Mouse (Mus musculus): ENCODE measurements around the gene Grin3b. TPM values are rescaled to one million over a fixed set of nuclear protein-coding genes. Genes with fewer than 3 reads are reported as not detected.

Gene Grin3b
- polyA plus RNA-seq, 1 experiment: 0.38 TPM

- TF ChIP-seq POLR2A (IDR thresholded peaks at IDR 0.05; ENCODE audit: borderline replicate concordance, extremely low read depth, insufficient read depth, insufficient read length, poor library complexity, severe bottlenecking) (no peak), CTCF (IDR thresholded peaks at IDR 0.05; ENCODE audit: borderline replicate concordance, extremely low read depth, insufficient read depth, insufficient read length) (no peak)
- DNase-seq (ENCODE audit: low read depth): no peak
Measured at GRCm38 (mm10) chr10:80013609-80014008, 43.1 kb downstream of the Grin3b start.

- no peak for DNase-seq (ENCODE audit: low read depth)
- TF ChIP-seq POLR2A (IDR thresholded peaks at IDR 0.05; ENCODE audit: borderline replicate concordance, extremely low read depth, insufficient read depth, insufficient read length, poor library complexity, severe bottlenecking) (no peak), CTCF (IDR thresholded peaks at IDR 0.05; ENCODE audit: borderline replicate concordance, extremely low read depth, insufficient read depth, insufficient read length) (no peak)
Measured at GRCm38 (mm10) chr10:80014484-80015290, 44.2 kb downstream of the Grin3b start.

DNA sequence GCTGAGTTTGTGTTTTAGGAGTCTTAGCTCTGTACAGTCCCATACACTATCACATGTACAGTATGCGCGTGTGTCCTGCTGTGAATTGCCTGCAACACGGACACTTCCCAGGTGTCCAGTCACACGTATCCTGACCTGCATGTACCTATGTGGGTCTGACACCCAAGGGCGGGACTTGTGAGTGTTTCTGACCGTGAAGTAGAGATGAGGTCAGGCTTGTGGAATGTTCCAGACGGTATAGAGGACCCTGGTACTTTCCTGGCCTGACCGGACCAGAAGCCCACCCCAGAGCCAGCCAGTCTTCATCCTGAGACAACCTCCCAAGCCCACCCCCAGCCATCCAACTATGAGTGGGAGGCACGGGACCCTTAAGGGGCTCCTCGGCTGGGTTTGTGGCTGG, 45.1 kb downstream of the Grin3b start:
- TF ChIP-seq POLR2A (IDR thresholded peaks at IDR 0.05; ENCODE audit: borderline replicate concordance, extremely low read depth, insufficient read depth, insufficient read length, poor library complexity, severe bottlenecking) (no peak), CTCF (IDR thresholded peaks at IDR 0.05; ENCODE audit: borderline replicate concordance, extremely low read depth, insufficient read depth, insufficient read length) (no peak)

GRCm38 (mm10) chr10:80016511-80016910, 46.0 kb downstream of the Grin3b start, which contains the start of gene Arhgap45:
Gene Arhgap45 (plus strand): TSS chr10:80016653.
- TF ChIP-seq CTCF (IDR thresholded peaks at IDR 0.05; ENCODE audit: borderline replicate concordance, extremely low read depth, insufficient read depth, insufficient read length) (no peak), POLR2A (IDR thresholded peaks at IDR 0.05; ENCODE audit: borderline replicate concordance, extremely low read depth, insufficient read depth, insufficient read length, poor library complexity, severe bottlenecking) (no peak)
- no peak for DNase-seq (ENCODE audit: low read depth)

More for the DNA sequence above, 45.1 kb downstream of the Grin3b start:
- DNase-seq (ENCODE audit: low read depth): no peak

- no peak for TF ChIP-seq CTCF (IDR thresholded peaks at IDR 0.05; ENCODE audit: borderline replicate concordance, extremely low read depth, insufficient read depth, insufficient read length)
- TF ChIP-seq POLR2A (IDR thresholded peaks at IDR 0.05; ENCODE audit: borderline replicate concordance, extremely low read depth, insufficient read depth, insufficient read length, poor library complexity, severe bottlenecking): no peak
- DNase-seq (ENCODE audit: low read depth): no peak
Measured at GRCm38 (mm10) chr10:80016931-80017330, 46.4 kb downstream of the Grin3b start.

DNA sequence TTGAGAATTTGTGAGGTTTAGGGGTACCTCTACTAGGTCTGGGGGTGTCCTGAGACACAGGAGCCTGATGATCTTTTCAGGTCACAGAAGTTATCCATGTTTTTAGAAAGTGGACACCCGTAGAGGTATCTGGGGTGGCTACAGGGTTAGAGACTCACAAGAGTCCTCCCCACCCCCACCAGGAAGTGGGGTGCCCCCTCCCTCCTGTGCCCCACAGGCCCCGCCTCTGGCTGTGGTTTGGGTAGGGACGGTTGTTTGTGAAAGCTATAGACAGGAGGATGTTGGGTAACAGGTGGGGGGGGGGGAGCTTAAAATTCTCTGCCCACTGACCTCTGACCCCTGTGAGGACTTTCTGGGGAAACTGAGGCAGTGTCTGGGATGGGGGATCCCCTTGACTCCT, 46.8 kb downstream of the Grin3b start:
- no peak for TF ChIP-seq CTCF (IDR thresholded peaks at IDR 0.05; ENCODE audit: borderline replicate concordance, extremely low read depth, insufficient read depth, insufficient read length)
- TF ChIP-seq POLR2A (IDR thresholded peaks at IDR 0.05; ENCODE audit: borderline replicate concordance, extremely low read depth, insufficient read depth, insufficient read length, poor library complexity, severe bottlenecking): no peak
- no peak for DNase-seq (ENCODE audit: low read depth)

DNA sequence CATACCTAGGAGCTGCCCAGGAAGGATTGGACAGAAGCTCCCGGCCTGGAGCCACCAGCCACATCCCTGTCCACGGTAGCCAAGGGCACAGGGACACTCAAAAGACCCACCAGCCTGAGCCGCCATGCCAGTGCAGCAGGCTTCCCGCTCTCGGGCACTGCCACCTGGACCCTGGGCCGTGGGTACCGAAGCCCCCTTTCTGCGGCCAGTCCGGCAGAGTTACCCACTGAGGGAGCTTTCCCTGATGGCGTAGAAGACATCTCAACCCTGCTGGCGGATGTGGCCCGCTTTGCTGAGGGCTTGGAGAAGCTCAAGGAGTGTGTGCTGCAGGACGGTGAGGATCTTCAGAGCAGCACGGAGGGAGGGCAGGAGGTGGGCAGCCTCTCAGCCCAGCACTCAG, 47.3 kb downstream of the Grin3b start:
- TF ChIP-seq CTCF (IDR thresholded peaks at IDR 0.05; ENCODE audit: borderline replicate concordance, extremely low read depth, insufficient read depth, insufficient read length) (no peak), POLR2A (IDR thresholded peaks at IDR 0.05; ENCODE audit: borderline replicate concordance, extremely low read depth, insufficient read depth, insufficient read length, poor library complexity, severe bottlenecking) (no peak)
- no peak for DNase-seq (ENCODE audit: low read depth)

DNA sequence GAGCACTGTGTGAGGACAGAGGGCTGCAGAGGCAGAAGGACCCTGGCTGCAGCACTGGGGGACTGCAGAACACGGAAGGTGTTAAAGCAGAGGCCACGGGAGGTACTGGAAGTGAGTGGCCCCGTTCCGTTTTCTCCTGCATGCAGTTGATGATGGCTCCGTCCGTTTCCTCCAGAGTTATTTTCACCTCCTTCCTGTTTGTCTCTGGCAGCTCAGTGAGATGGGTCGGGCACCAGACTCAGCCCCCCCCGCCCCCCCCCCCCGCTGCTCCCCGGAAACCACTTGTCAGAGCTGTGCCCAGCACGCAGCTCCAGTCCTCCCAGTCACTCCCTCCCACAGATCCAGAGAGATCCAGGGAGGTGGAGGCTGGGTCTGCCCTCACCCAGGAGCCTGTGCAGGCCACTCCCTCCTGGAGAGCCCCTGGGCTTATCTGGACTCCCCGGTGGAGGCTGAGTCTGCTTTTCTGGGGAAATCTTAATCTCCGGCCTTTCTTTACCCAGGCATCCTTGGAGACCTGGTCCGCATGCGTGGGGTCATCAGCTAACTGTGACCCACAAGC, 48.3 kb downstream of the Grin3b start:
- TF ChIP-seq POLR2A (IDR thresholded peaks at IDR 0.05; ENCODE audit: borderline replicate concordance, extremely low read depth, insufficient read depth, insufficient read length, poor library complexity, severe bottlenecking) (no peak), CTCF (IDR thresholded peaks at IDR 0.05; ENCODE audit: borderline replicate concordance, extremely low read depth, insufficient read depth, insufficient read length) (no peak)
- no peak for DNase-seq (ENCODE audit: low read depth)

DNA sequence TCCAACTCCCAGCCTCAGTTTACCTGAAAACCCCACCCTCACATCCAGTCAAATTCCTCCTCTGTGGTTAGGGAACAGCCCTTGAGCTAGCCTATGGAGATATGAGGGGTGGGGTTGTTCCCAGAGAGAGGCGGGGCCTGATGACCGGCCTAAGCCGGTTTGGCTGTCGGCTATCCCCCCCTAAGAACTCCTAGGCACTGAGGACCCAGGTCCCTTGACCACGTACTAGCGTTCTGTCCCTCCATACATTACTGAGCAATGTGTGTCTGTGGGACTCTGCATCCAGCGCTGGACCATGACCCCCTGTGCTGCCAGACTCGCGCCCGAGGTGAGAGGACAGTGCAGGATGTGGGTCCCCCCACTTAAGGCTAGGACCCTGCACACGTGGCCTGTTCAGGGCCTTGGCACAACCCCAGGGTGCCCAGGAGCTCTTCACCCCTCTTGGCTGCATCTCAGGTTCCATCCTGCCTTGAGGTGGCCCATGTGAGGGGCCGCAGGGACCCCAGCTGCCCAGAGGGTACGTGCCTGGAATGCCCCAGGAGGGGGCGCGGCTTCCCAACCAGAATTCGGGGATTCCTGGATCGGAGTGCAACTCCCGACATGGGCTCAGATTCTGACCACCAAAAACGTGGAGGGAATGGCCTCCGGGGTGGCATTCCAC, 49.1 kb downstream of the Grin3b start:
- DNase-seq (ENCODE audit: low read depth): no peak
- TF ChIP-seq POLR2A (IDR thresholded peaks at IDR 0.05; ENCODE audit: borderline replicate concordance, extremely low read depth, insufficient read depth, insufficient read length, poor library complexity, severe bottlenecking) (no peak), CTCF (IDR thresholded peaks at IDR 0.05; ENCODE audit: borderline replicate concordance, extremely low read depth, insufficient read depth, insufficient read length) (0 out of 2 replicates have a peak, but pooled peaks have one; percentile 7)

GRCm38 (mm10) chr10:80020191-80020590, 49.7 kb downstream of the Grin3b start:
- DNase-seq (ENCODE audit: low read depth): no peak
- TF ChIP-seq CTCF (IDR thresholded peaks at IDR 0.05; ENCODE audit: borderline replicate concordance, extremely low read depth, insufficient read depth, insufficient read length) (no peak), POLR2A (IDR thresholded peaks at IDR 0.05; ENCODE audit: borderline replicate concordance, extremely low read depth, insufficient read depth, insufficient read length, poor library complexity, severe bottlenecking) (no peak)

DNA sequence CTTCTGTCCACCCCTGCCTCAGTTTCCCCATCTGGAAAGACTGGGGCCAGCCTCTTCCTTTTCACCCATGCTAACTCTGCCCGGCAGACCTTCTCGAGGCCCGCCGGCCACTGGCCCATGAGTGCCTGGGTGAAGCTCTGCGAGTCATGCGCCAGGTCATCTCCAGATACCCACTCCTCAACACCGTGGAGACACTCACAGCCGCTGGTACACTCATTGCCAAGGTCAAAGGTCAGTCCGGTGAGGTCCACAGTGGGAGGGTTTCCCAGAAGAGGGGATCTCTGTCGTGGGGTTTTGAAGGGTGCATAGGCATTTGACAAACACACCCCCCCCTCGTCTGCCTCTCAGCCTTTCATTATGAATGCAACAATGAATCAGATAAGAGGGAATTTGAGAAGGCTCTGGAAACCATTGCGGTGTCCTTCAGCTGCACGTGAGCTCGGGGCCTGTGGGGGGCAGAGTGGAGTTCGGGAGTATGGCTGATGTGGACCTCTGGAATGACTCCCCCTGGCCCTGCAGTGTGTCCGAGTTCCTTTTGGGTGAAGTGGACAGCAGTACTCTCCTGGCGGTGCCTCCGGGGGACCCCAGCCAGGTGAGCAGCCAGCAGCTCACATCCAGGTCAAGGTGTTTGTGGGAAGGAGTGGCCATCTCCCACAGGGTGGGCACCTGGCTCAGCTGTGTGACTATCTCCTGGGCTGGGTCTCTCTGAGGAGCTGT, 50.2 kb downstream of the Grin3b start:
- TF ChIP-seq POLR2A (IDR thresholded peaks at IDR 0.05; ENCODE audit: borderline replicate concordance, extremely low read depth, insufficient read depth, insufficient read length, poor library complexity, severe bottlenecking) (no peak), CTCF (IDR thresholded peaks at IDR 0.05; ENCODE audit: borderline replicate concordance, extremely low read depth, insufficient read depth, insufficient read length) (no peak)
- DNase-seq (ENCODE audit: low read depth): no peak

Data from brain, embryonic 14.5 days (tissue).